Mouse (Mus musculus): Measurements from ENCODE around the gene Esrrb. TPM values are rescaled to one million over a fixed set of nuclear protein-coding genes. Genes with fewer than 3 reads are reported as not detected.
A peak's percentile ranks its signal among the peaks of the same experiment; 100 is the strongest.

Gene Esrrb
- total RNA-seq, 4 experiments from 2014 or later: 24.4 to 34.7 (median 29.2) TPM

DNA sequence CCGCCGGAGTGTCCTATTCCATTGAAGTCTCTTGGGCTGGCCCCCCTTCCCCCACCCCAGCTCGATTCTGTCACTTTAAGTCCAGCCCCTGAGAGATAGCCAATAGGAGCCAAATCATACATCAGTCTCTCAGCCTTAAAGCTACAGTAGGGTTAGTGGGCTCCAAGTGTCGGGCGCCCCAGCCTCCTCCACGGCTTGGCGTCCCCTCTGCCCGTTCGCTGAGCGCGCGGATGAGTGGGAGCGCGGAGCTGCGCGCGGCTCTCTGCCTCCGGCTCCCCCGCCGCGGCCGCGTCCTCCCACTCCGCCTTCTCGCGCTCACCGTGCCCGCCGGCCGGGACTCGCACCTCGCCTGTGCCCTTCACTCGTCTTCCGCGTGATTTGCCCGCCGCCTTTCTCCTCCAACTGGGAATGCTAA, 60.6 kb downstream of the Esrrb start:
- DNase-seq (ENCODE audit: low spot score): peak; percentile 32

DNA sequence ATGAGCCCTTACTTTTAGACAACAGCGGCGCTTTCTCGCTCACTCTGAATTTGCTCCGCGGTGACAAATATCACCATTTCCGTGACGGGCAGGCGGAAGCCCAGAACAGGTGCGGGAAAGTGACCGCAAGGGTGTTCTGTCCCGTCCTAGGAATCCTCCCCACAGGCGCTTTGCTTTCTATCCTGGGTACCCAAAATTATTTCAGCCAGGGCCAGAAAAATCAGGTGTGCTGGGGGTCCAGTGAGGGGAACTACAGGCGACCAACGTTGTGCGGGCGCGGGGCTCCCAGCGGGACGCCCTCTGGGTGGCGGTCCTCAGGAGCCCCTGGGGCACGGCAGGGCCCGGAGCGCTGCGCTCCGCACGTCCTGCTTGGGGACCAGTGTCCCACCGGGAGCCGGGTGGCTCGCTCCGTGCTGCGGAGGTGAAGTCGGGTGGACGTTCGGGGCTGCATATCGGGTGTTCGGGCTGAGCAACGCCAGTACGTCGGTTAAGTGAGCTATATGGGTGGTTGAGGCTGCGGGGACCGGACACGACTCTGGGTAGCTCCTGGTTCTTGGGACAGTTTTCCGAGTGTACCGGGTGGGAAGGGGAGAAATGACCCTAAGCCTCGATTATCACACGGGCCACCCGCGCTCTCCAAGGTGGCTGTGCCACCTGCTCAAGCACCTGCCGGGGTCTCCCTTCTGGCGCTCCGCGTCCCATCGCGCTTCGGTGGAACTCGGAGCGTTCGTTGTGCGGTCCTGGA, 61.4 kb downstream of the Esrrb start:
- DNase-seq (ENCODE audit: low spot score): no peak

DNA sequence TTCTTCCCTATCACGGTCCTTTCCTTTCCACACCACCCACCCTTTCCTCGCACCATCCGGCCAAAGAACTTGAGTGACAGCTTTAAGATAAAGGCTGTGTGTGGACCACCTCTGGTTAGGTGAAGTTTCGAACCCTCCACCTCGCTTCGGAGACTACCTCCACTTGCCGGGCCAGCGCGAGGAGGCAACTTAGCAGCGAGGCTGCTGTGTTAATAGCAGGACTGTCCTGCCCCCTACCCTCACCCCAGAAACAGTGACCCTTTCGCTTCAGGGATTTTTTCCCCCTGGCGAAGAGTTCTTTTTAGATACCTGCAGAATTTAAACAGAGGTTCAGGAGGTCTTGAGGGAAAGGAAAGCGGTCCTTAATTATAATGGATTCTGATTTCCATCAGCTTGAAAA, 62.2 kb downstream of the Esrrb start:
- DNase-seq (ENCODE audit: low spot score): no peak

GRCm38 (mm10) chr12:86427585-86427984, 66.7 kb downstream of the Esrrb start:
- DNase-seq (ENCODE audit: low spot score): no peak

GRCm38 (mm10) chr12:86431671-86432070, 70.8 kb downstream of the Esrrb start:
- DNase-seq (ENCODE audit: low spot score): no peak

DNA sequence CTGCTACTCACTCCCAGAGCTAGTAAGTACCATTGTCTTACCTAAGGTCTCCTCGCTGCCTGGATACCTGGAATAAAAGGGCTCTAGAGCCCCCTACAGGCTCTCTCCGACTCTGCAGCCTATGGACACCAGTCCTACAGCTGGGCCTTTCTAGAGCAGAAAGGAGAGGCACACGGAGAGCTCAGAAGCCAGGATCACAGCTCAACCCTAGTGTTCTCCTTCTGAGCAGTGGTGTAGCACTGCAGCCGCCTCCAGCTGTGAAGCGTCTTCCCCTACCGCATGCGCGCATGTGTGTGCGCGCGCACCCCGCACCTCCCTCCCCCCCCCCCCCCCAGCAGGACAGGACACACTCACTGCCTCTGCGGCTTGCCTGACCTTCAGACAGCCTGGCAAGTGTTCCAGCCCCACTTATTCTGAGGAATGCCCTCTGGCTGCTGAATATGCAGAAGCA, 72.5 kb downstream of the Esrrb start:
- DNase-seq (ENCODE audit: low spot score): peak; percentile 36

GRCm38 (mm10) chr12:86435651-86436050, 74.7 kb downstream of the Esrrb start:
- no peak for DNase-seq (ENCODE audit: low spot score)

- no peak for DNase-seq (ENCODE audit: low spot score)
Measured at GRCm38 (mm10) chr12:86450848-86451247, 89.9 kb downstream of the Esrrb start.

GRCm38 (mm10) chr12:86455009-86455408, 94.1 kb downstream of the Esrrb start:
- DNase-seq (ENCODE audit: low spot score): no peak

GRCm38 (mm10) chr12:86462742-86463470, 102.0 kb downstream of the Esrrb start:
- DNase-seq (ENCODE audit: low spot score): no peak

GRCm38 (mm10) chr12:86464385-86464784, 103.5 kb downstream of the Esrrb start:
- DNase-seq (ENCODE audit: low spot score): no peak

DNA sequence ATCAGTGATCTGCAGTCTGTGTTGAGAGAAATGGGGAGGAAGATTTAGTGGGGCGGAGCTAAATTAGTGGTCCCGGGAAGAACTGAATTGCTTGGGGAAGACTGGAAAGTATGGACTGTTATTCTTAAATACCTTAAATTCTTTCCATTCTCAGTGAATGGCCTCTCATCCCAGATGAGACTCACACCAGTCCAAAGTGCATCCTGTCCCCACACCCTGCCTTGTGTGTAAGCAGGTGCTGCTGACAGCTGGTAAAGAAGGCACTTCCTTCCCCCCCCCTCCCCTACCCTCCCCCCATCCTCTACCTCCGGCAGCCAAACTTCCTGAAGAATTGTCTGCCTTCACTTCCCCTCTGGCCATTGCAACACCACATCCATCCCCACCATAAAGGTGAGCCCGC, 105.3 kb downstream of the Esrrb start:
- no peak for DNase-seq (ENCODE audit: low spot score)

DNA sequence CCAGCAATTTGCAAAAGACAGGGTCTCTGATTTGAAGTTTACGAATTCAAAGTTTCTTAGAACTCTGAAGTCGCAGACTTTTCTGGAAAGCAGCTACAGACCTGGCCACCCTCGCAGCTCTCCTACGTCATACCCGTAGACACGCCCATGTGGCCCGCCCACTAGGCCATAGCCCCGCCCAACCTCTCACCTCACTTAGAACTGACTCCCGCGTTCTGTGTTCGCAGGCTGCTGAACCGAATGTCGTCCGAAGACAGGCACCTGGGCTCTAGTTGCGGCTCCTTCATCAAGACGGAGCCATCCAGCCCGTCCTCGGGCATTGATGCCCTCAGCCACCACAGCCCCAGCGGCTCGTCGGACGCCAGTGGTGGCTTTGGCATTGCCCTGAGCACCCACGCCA, 109.0 kb downstream of the Esrrb start:
- DNase-seq (ENCODE audit: low spot score): no peak

GRCm38 (mm10) chr12:86470912-86471311, 110.0 kb downstream of the Esrrb start:
- no peak for DNase-seq (ENCODE audit: low spot score)

- no peak for DNase-seq (ENCODE audit: low spot score)
Measured at GRCm38 (mm10) chr12:86473630-86474029, 112.7 kb downstream of the Esrrb start.

GRCm38 (mm10) chr12:86475994-86476393, 115.1 kb downstream of the Esrrb start:
- DNase-seq (ENCODE audit: low spot score): no peak

DNA sequence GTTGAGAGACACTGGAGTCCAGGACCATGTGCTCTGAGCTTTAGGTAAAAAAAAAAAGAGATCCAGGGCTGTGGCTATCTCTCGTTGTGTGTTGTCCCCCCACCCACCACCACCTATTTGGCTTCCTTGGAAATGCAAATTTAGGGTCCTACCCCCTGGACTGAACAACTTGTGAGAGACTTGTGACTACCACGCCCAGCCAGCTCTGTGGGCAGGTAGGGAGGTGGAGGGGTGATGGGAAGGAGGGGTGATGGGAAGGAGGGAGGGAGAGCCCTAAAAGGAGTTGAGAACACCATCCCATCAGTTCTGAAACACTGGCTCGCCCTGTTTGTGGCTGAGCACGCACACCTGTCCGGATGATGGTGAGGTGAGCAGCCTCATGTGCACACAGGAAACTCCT, 118.0 kb downstream of the Esrrb start:
- DNase-seq (ENCODE audit: low spot score): no peak

GRCm38 (mm10) chr12:86482029-86482428, 121.1 kb downstream of the Esrrb start:
- DNase-seq (ENCODE audit: low spot score): no peak

DNA sequence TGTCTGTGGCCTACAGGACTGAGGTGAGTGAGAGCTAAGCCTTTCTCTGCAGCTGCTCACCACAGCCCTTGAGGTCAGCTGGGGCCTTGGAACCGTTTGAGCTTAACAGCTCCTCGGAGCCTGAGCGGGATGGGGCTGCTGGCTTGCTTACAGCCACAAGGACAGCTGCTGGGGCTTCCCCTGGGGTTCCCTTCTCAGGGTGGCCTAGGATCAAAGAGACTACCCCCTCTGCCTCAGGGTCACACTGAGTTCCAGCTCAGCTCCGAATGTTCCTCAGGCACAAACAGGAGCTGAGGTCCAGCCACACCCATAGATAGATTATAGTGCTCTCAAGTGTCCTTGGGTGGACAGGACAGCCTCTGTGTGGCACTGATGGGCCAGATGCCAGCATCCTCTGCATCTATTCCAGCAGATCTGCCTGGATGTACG, 122.5 kb downstream of the Esrrb start:
- no peak for DNase-seq (ENCODE audit: low spot score)

DNA sequence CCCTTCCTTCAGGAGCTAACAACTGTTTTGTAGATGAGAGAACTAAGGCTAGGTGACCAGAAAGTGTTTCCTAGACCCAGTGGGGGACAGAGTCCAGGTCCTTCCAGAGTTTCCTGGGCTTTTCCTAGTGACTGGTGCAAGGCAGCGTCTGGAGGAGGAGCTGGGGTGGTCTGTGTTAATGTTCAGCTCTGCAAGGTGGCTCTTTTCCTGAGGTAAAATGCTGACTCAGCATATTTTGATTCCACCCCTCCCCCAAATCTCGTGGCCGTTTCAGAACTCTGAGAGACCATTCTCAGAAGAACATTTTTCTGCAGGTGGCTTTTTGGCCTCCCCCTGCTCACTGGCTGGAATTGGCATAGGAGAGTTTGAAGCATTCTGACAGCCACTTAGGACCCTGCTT, 127.1 kb downstream of the Esrrb start:
- DNase-seq (ENCODE audit: low spot score): no peak

- DNase-seq (ENCODE audit: low spot score): no peak
Measured at GRCm38 (mm10) chr12:86490052-86490451, 129.1 kb downstream of the Esrrb start.

GRCm38 (mm10) chr12:86491500-86491899, 130.6 kb downstream of the Esrrb start:
- no peak for DNase-seq (ENCODE audit: low spot score)

GRCm38 (mm10) chr12:86492822-86493221, 131.9 kb downstream of the Esrrb start:
- no peak for DNase-seq (ENCODE audit: low spot score)

Measured in heart, adult 8-10 months (tissue).